Mouse (Mus musculus): ENCODE results near the gene Golga5. TPM values are rescaled to one million over a fixed set of nuclear protein-coding genes. Genes with fewer than 3 reads are reported as not detected.

Golga5 gene
- total and polyA plus RNA-seq, 3 experiments = 25.9 to 29.3 TPM; not detected in 1

DNA sequence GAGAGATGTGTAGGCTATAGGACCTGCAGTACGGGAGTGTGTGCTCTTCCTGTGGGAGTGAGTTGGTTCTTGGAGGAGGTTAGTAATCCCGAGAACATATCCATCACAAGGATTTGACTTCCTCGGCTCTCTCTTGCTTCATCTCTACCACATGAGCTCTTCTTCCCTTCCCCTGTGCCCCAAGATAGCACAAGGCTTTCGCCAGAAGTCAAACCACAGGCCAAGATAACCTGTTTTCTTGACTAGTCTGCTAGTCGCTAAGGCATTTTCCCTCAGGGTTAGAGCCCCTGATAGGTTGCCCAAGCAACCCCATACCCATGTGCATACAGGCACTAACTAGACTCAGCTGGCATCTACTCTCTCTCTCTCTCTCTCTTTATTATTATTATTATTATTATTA, 25.3 kb upstream of the Golga5 start:
- peaks cover 0 to 25% of the 10 kb centered on the region in 2 experiments; a peak in 2 of 4 replicates for H3K36me3 ChIP-seq (ENCODE audit: control insufficient read depth in 1 of 2, insufficient read depth in 2 of 2, low read length in 2 of 2)
- peak; percentile 72 for DNase-seq (ENCODE audit: low read depth, low spot score)
- no peaks in the 10 kb centered on the region for H3K27me3 ChIP-seq (ENCODE audit: control insufficient read depth in 1 of 2, insufficient read depth in 2 of 2, low read length in 2 of 2)
- no peaks in the 10 kb centered on the region for H3K9me3 ChIP-seq (replicated peaks; ENCODE audit: insufficient read depth, low read length)
- no peak overlapping the region for H3K4me3 ChIP-seq (ENCODE audit: control insufficient read depth in 1 of 2, insufficient read depth in 1 of 2, low read depth in 2 of 2, low read length in 2 of 2)
- no peak overlapping the region for H3K9ac ChIP-seq (ENCODE audit: control insufficient read depth, low read depth, low read length, poor library complexity, severe bottlenecking)
- peaks cover 8 to 32% of the 10 kb centered on the region in 2 experiments for H3K4me1 ChIP-seq (ENCODE audit: control insufficient read depth in 1 of 2, insufficient read depth in 2 of 2, low read length in 2 of 2)
- no peaks in the 10 kb centered on the region for H3K79me2 ChIP-seq (ENCODE audit: control insufficient read depth, insufficient read depth, low read length, poor library complexity)
- no peak overlapping the region for H3K27ac ChIP-seq (ENCODE audit: control insufficient read depth, low read depth, low read length)
- TF ChIP-seq ZC3H11A (IDR thresholded peaks at IDR 0.05; ENCODE audit: low read depth, low read length) (no peak), MXI1 (IDR thresholded peaks at IDR 0.05; ENCODE audit: low read depth, low read length) (no peak), SMC3 (IDR thresholded peaks at IDR 0.05; ENCODE audit: low read depth, low read length) (no peak), E2F4 (IDR thresholded peaks at IDR 0.05; ENCODE audit: borderline replicate concordance, low read depth, low read length) (no peak), TBP (IDR thresholded peaks at IDR 0.05; ENCODE audit: low read depth, low read length) (no peak), NELFE (IDR thresholded peaks at IDR 0.05; ENCODE audit: low read depth, low read length) (no peak), NRF1 (IDR thresholded peaks at IDR 0.05; ENCODE audit: insufficient read depth, low read depth, low read length, poor library complexity, severe bottlenecking) (no peak), MYC (IDR thresholded peaks at IDR 0.05; ENCODE audit: low read depth, low read length) (peak; percentile 71; the same call in 1 of the 2 replicates), MAZ (IDR thresholded peaks at IDR 0.05; ENCODE audit: low read depth, low read length) (no peak), ZNF384 (IDR thresholded peaks at IDR 0.05; ENCODE audit: low read depth, low read length) (no peak), POLR2AphosphoS5 (IDR thresholded peaks at IDR 0.05; ENCODE audit: borderline replicate concordance, low read depth, low read length) (no peak), RAD21 (IDR thresholded peaks at IDR 0.05; ENCODE audit: low read depth, low read length) (no peak), USF2 (IDR thresholded peaks at IDR 0.05; ENCODE audit: borderline replicate concordance in 1 of 2, insufficient read depth in 1 of 2, low read depth in 1 of 2, low read length in 2 of 2) (no peak), KAT2A (conservative IDR thresholded peaks at IDR 0.05; ENCODE audit: low read depth, low read length) (no peak), GABPA (IDR thresholded peaks at IDR 0.05; ENCODE audit: low read depth, low read length) (no peak), MEF2A (IDR thresholded peaks at IDR 0.05; ENCODE audit: extremely low read depth, insufficient replicate concordance, low read depth, low read length, poor library complexity, severe bottlenecking) (no peak), HCFC1 (IDR thresholded peaks at IDR 0.05; ENCODE audit: low read depth, low read length) (no peak), CHD1 (IDR thresholded peaks at IDR 0.05; ENCODE audit: low read depth, low read length) (no peak), GATA1 (IDR thresholded peaks at IDR 0.05; ENCODE audit: low read depth, low read length) (peak; percentile 83), EP300 (IDR thresholded peaks at IDR 0.05; ENCODE audit: low read depth in 1 of 2, low read length in 2 of 2) (peak; percentile 80 to 82), ETS1 (IDR thresholded peaks at IDR 0.05; ENCODE audit: low read depth, low read length) (peak; percentile 67; the same call in 1 of the 2 replicates), ZMIZ1 (IDR thresholded peaks at IDR 0.05; ENCODE audit: low read depth, low read length) (no peak), RCOR1 (IDR thresholded peaks at IDR 0.05; ENCODE audit: low read depth, low read length) (peak; percentile 83), USF1 (IDR thresholded peaks at IDR 0.05; ENCODE audit: low read depth, low read length) (no peak), CTCF (IDR thresholded peaks at IDR 0.05 in 2 of 3, conservative IDR thresholded peaks at IDR 0.05 in 1 of 3; ENCODE audit: control insufficient read depth in 1 of 3, insufficient read depth in 1 of 3, low read depth in 2 of 3, low read length in 3 of 3, poor library complexity in 1 of 3, severe bottlenecking in 1 of 3) (no peak), MYB (IDR thresholded peaks at IDR 0.05; ENCODE audit: low read depth, low read length) (no peak), MAFK (IDR thresholded peaks at IDR 0.05; ENCODE audit: borderline replicate concordance, low read depth, low read length) (peak; percentile 15; the same call in 1 of the 2 replicates), TCF12 (IDR thresholded peaks at IDR 0.05; ENCODE audit: low read depth, low read length) (peak; percentile 69; the same call in 1 of the 2 replicates), BHLHE40 (IDR thresholded peaks at IDR 0.05; ENCODE audit: borderline replicate concordance, low read depth, low read length) (no peak), MAX (IDR thresholded peaks at IDR 0.05; ENCODE audit: low read length) (no peak; the same call in 1 of the 2 replicates), JUND (IDR thresholded peaks at IDR 0.05; ENCODE audit: low read depth, low read length) (no peak), ELF1 (IDR thresholded peaks at IDR 0.05; ENCODE audit: low read depth, low read length) (no peak), POLR2A (IDR thresholded peaks at IDR 0.05; ENCODE audit: control insufficient read depth in 1 of 2, insufficient read depth in 1 of 2, low read depth in 1 of 2, low read length in 2 of 2, poor library complexity in 1 of 2) (no peak), SIN3A (IDR thresholded peaks at IDR 0.05; ENCODE audit: low read length) (peak; percentile 33; the same call in 1 of the 2 replicates), POLR2AphosphoS2 (IDR thresholded peaks at IDR 0.05; ENCODE audit: low read length) (no peak), UBTF (IDR thresholded peaks at IDR 0.05; ENCODE audit: borderline replicate concordance, insufficient read depth, low read depth, low read length) (no peak), ZKSCAN1 (IDR thresholded peaks at IDR 0.05; ENCODE audit: low read depth, low read length) (no peak), TAL1 (IDR thresholded peaks at IDR 0.05; ENCODE audit: low read length) (peak; percentile 66)
